In genomic region chr11:85485197-85485940, GRCm38 (mm10) we compare ENCODE assay signal across 22 mouse cellular contexts.
DNase-seq lines count a peak whose midpoint lies in the region; ATAC-seq and TF ChIP-seq lines count a peak whose summit lies in the region.
"Had no signal": no experiment of that assay in that cellular context is flagged by ENCODE, and none has a peak within 500 bp of the region (broad histone marks: within the 10 kb centered on the region; RNA-seq: fewer than 3 reads in every experiment).

No protein-coding gene starts in this region.

- H3K27ac ChIP-seq in kidney, postnatal 0 days = no peak overlapping the region
- H3K27ac ChIP-seq in kidney, adult 2 months (ENCODE audit: insufficient read depth, low read depth, low read length) = no peak overlapping the region
- H3K27ac ChIP-seq in lung, embryonic 15.5 days = peak overlapping the region; percentile 80
- peak overlapping the region; percentile 64 for H3K27ac ChIP-seq in lung, postnatal 0 days (ENCODE audit: low read length)
- H3K27ac ChIP-seq: embryonic facial prominence, embryonic 13.5 days; embryonic facial prominence, embryonic 15.5 days; forebrain, embryonic 10.5 days; forebrain, embryonic 12.5 days had no signal

- no peak overlapping the region for H3K9ac ChIP-seq in kidney, postnatal 0 days (ENCODE audit: low read depth, low read length)
- no peak overlapping the region for H3K9ac ChIP-seq in lung, embryonic 15.5 days
- no peak overlapping the region for H3K9ac ChIP-seq in lung, postnatal 0 days (replicated peaks; ENCODE audit: low read depth)
- H3K9ac ChIP-seq: embryonic facial prominence, embryonic 13.5 days; embryonic facial prominence, embryonic 15.5 days; forebrain, embryonic 12.5 days had no signal

- H3K9me3 ChIP-seq in kidney, postnatal 0 days (replicated peaks; ENCODE audit: low read length) = no peaks in the 10 kb centered on the region
- no peaks in the 10 kb centered on the region for H3K9me3 ChIP-seq in lung, embryonic 15.5 days
- H3K9me3 ChIP-seq in lung, postnatal 0 days (ENCODE audit: low read length) = no peaks in the 10 kb centered on the region
- H3K9me3 ChIP-seq: embryonic facial prominence, embryonic 13.5 days; embryonic facial prominence, embryonic 15.5 days; forebrain, embryonic 10.5 days; forebrain, embryonic 12.5 days had no signal

- peak; percentile 18 for DNase-seq in kidney, postnatal 0 days (ENCODE audit: low spot score)
- DNase-seq in kidney, adult 2 months = no peak
- no peak for DNase-seq in lung, adult 18-20 months
- DNase-seq in lung, postnatal 0 days (ENCODE audit: low spot score) = peak; percentile 57
- DNase-seq in lung, postnatal 10 days = no peak
- DNase-seq: adrenal gland, adult 2 months; adrenal gland, postnatal 10 days; adrenal gland, postnatal 25 days; cerebellum, adult 11 months; cerebellum, adult 18-20 months; cerebellum, adult 8-10 months; cerebellum, adult 9-11 months; cerebellum, postnatal 14 days; cerebellum, postnatal 36 days; embryo, embryonic 11 days had no signal

- no peak for TF ChIP-seq POLR2A in kidney, adult 2 months (IDR thresholded peaks at IDR 0.05; ENCODE audit: low read depth, low read length)

- no peak for TF ChIP-seq CTCF in kidney, postnatal 0 days (IDR thresholded peaks at IDR 0.05; ENCODE audit: low read depth)
- TF ChIP-seq CTCF in kidney, adult 2 months (conservative IDR thresholded peaks at IDR 0.05; ENCODE audit: insufficient read depth, insufficient read length, low read depth, low read length) = no peak
- TF ChIP-seq CTCF in lung, postnatal 0 days (IDR thresholded peaks at IDR 0.05) = no peak

- H3K36me3 ChIP-seq in kidney, postnatal 0 days (ENCODE audit: insufficient read depth, low read length) = no peaks in the 10 kb centered on the region
- no peaks in the 10 kb centered on the region; the same call in 1 of the 2 replicates for H3K36me3 ChIP-seq in kidney, adult 2 months (ENCODE audit: control insufficient read depth, insufficient read depth, low read length)
- no peaks in the 10 kb centered on the region for H3K36me3 ChIP-seq in lung, embryonic 15.5 days
- H3K36me3 ChIP-seq in lung, postnatal 0 days (ENCODE audit: insufficient read depth, low read length) = no peaks in the 10 kb centered on the region
- H3K36me3 ChIP-seq: embryonic facial prominence, embryonic 13.5 days; embryonic facial prominence, embryonic 15.5 days; forebrain, embryonic 10.5 days; forebrain, embryonic 12.5 days had no signal

- H3K27me3 ChIP-seq in kidney, postnatal 0 days (ENCODE audit: insufficient read depth, low read length) = no peaks in the 10 kb centered on the region
- H3K27me3 ChIP-seq in kidney, adult 2 months (replicated peaks; ENCODE audit: control insufficient read depth, insufficient read depth, low read length) = no peaks in the 10 kb centered on the region
- H3K27me3 ChIP-seq in lung, embryonic 15.5 days = no peaks in the 10 kb centered on the region
- no peaks in the 10 kb centered on the region for H3K27me3 ChIP-seq in lung, postnatal 0 days (replicated peaks; ENCODE audit: insufficient read depth, low read length)
- H3K27me3 ChIP-seq: embryonic facial prominence, embryonic 13.5 days; embryonic facial prominence, embryonic 15.5 days had no signal

- ATAC-seq in kidney, postnatal 0 days (replicated peaks; ENCODE audit: low FRiP score, low read depth) = no peak
- ATAC-seq in lung, embryonic 15.5 days (ENCODE audit: borderline replicate concordance, extremely low read depth, low FRiP score, low TSS enrichment) = peak; percentile 57
- ATAC-seq in lung, postnatal 0 days = peak; percentile 37; the same call in 1 of the 2 replicates
- ATAC-seq: forebrain, embryonic 14.5 days had no signal

- H3K4me3 ChIP-seq in kidney, postnatal 0 days (replicated peaks; ENCODE audit: low read depth, low read length) = no peak overlapping the region
- no peak overlapping the region for H3K4me3 ChIP-seq in kidney, adult 2 months (ENCODE audit: insufficient read depth, low read depth, low read length)
- no peak overlapping the region for H3K4me3 ChIP-seq in lung, embryonic 15.5 days
- H3K4me3 ChIP-seq in lung, postnatal 0 days (ENCODE audit: low read depth, low read length) = no peak overlapping the region
- H3K4me3 ChIP-seq: embryonic facial prominence, embryonic 13.5 days; embryonic facial prominence, embryonic 15.5 days; erythroblast, embryonic 14.5 days; forebrain, embryonic 10.5 days; forebrain, embryonic 12.5 days had no signal

- H3K4me1 ChIP-seq in kidney, postnatal 0 days (replicated peaks; ENCODE audit: insufficient read depth, low read length) = no peaks in the 10 kb centered on the region
- H3K4me1 ChIP-seq in kidney, adult 2 months (ENCODE audit: control insufficient read depth, insufficient read depth, low read length) = 0 out of 2 replicates have a peak, but pooled peaks cover 3% of the 10 kb centered on the region
- peaks cover 16% of the 10 kb centered on the region for H3K4me1 ChIP-seq in lung, embryonic 15.5 days
- H3K4me1 ChIP-seq in lung, postnatal 0 days (ENCODE audit: insufficient read depth, low read depth, low read length) = no peaks in the 10 kb centered on the region
- H3K4me1 ChIP-seq: embryonic facial prominence, embryonic 15.5 days; forebrain, embryonic 12.5 days had no signal

- TF ChIP-seq EP300 in lung, postnatal 0 days (IDR thresholded peaks at IDR 0.05) = no peak

- no peak overlapping the region for H3K4me2 ChIP-seq in kidney, postnatal 0 days (ENCODE audit: low read length)
- no peak overlapping the region for H3K4me2 ChIP-seq in lung, embryonic 15.5 days
- no peak overlapping the region for H3K4me2 ChIP-seq in lung, postnatal 0 days (replicated peaks; ENCODE audit: low read depth, low read length)
- H3K4me2 ChIP-seq: embryonic facial prominence, embryonic 13.5 days; embryonic facial prominence, embryonic 15.5 days; forebrain, embryonic 12.5 days had no signal

- 79% methylated on average over 6 of the region's 6 CpGs for WGBS in kidney, postnatal 0 days
- 83% methylated on average over 6 of the region's 6 CpGs for WGBS in kidney, adult 2 months
- 59% methylated on average over 6 of the region's 6 CpGs for WGBS in lung, embryonic 15.5 days
- WGBS in lung, postnatal 0 days = 70% methylated on average over 6 of the region's 6 CpGs

Comparison
In these comparisons a context has a peak if more than half of its experiments do, and no peak if none do; other contexts are left out.
1. DNase-seq: peak in kidney, postnatal 0 days (single experiment) and lung, postnatal 0 days (single experiment); none in kidney, adult 2 months (single experiment), lung, adult 18-20 months (0 of 2) and lung, postnatal 10 days (single experiment).
2. H3K27ac ChIP-seq: peak in lung, embryonic 15.5 days (single experiment) and lung, postnatal 0 days (single experiment); none in kidney, postnatal 0 days (single experiment) and kidney, adult 2 months (single experiment).